Mouse (Mus musculus) retina, embryonic 14.5 days (tissue): ENCODE data around the gene Tas1r3.

ENCODE experiments used
- DNase-seq: peaks from one replicate; pipeline ENCODE4 v3.0.0-alpha.2; 2015; ENCODE audit warnings: low spot score

Tas1r3 gene

GRCm38 (mm10) chr4:155887674-155888073 is 24.5 kb upstream of the Tas1r3 start:
- DNase-seq: no peak

- no peak for DNase-seq
Measured at GRCm38 (mm10) chr4:155886330-155886729, 23.2 kb upstream of the Tas1r3 start.

- no peak for DNase-seq
Measured at GRCm38 (mm10) chr4:155883587-155883986, 20.4 kb upstream of the Tas1r3 start.

GRCm38 (mm10) chr4:155871404-155871803 is 8.2 kb upstream of the Tas1r3 start:
- DNase-seq: no peak

- peak; percentile 96 for DNase-seq
Measured at GRCm38 (mm10) chr4:155869317-155870033, 6.3 kb upstream of the Tas1r3 start, which contains the start of the genes Cptp and Ints11. Cptp (minus strand) TSS chr4:155869440. Ints11 (plus strand) TSS chr4:155869546.

- DNase-seq: no peak
Measured at GRCm38 (mm10) chr4:155868614-155869298, 5.6 kb upstream of the Tas1r3 start.

GRCm38 (mm10) chr4:155861787-155862186 is 1.4 kb downstream of the Tas1r3 start:
- no peak for DNase-seq

- DNase-seq: peak; percentile 59
Measured at GRCm38 (mm10) chr4:155859318-155859717, 3.8 kb downstream of the Tas1r3 start.

GRCm38 (mm10) chr4:155856881-155857280 is 6.3 kb downstream of the Tas1r3 start:
- no peak for DNase-seq

- no peak for DNase-seq
Measured at GRCm38 (mm10) chr4:155856071-155856470, 7.1 kb downstream of the Tas1r3 start.

GRCm38 (mm10) chr4:155854991-155855390 is 8.2 kb downstream of the Tas1r3 start:
- no peak for DNase-seq

GRCm38 (mm10) chr4:155853421-155853820 is 9.7 kb downstream of the Tas1r3 start:
- no peak for DNase-seq

- DNase-seq: no peak
Measured at GRCm38 (mm10) chr4:155851951-155852411, 11.2 kb downstream of the Tas1r3 start.

- DNase-seq: no peak
Measured at GRCm38 (mm10) chr4:155851368-155851767, 11.8 kb downstream of the Tas1r3 start.

GRCm38 (mm10) chr4:155849792-155850451 is 13.2 kb downstream of the Tas1r3 start:
- DNase-seq: no peak

GRCm38 (mm10) chr4:155849391-155849790 is 13.8 kb downstream of the Tas1r3 start:
- DNase-seq: no peak

- peak; percentile 5 for DNase-seq
Measured at GRCm38 (mm10) chr4:155848434-155849095, 14.6 kb downstream of the Tas1r3 start.

GRCm38 (mm10) chr4:155847591-155848352 is 15.4 kb downstream of the Tas1r3 start:
- DNase-seq: peak; percentile 38

GRCm38 (mm10) chr4:155846871-155847578 is 16.1 kb downstream of the Tas1r3 start, which contains the start of gene Dvl1:
Dvl1 (plus strand) TSS chr4:155847402.
- DNase-seq: peak; percentile 94

GRCm38 (mm10) chr4:155843231-155843630 is 19.9 kb downstream of the Tas1r3 start:
- no peak for DNase-seq
